Mouse (Mus musculus): ENCODE results near the gene Egfr. TPM values are rescaled to one million over a fixed set of nuclear protein-coding genes. Genes with fewer than 3 reads are reported as not detected.
A peak's percentile ranks its signal among the peaks of the same experiment; 100 is the strongest.

Gene Egfr
- polyA plus RNA-seq, 1 experiment: 4.1 TPM

DNA sequence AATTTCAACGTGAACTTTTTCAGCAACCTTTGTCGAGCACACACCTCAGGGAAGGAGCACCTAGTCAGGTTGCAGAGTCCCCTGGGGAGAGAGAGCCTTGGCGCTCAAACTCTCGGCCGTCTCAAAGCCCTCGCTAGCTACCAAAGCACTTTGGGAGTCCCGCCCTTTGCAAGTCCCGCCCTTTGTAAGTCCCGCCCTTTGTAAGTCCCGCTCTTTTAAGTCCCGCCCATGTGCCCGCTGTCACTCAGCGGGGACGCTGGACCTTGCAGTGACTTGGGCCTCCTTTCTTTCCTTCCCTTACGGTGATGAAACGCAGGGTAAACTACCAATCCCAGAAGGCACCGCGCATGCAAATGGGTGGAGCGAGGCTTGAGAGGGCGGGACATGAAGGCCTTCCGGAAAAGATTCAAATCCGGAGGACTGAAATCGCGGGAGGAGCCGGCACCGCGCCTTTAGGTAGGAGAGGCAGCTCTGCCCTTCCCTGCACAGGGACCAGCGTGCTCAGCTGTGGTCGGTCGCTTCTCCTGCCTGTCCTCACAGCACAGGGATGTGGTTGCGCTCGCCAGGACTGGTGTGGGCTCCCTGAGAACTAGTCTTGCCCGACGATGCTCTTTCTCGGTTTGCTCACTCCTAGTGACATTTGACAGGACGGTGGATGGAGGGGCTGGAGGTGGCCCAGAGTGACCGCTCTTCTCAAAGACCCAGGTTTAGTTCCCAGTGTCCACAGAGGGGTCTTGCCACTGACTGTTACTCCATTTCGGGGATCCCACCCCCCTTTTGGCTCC is 199.2 kb downstream of the Egfr start, which contains the start of gene Fbxo48:
TSS of gene Fbxo48 (plus strand) at position 400 of the 785 bp plus-strand sequence.
- H3ac ChIP-seq (ENCODE audit: control insufficient read depth, insufficient read length): peak within 1 kb of the TSS; percentile 74
- H3K79me2 ChIP-seq (ENCODE audit: control insufficient read depth, insufficient read depth): no peaks in the 10 kb centered on the region
- no peaks in the 10 kb centered on the region for H3K36me3 ChIP-seq (ENCODE audit: control insufficient read depth, insufficient read depth)
- no peaks in the 10 kb centered on the region for H3K27me3 ChIP-seq (ENCODE audit: control insufficient read depth, insufficient read depth, insufficient read length)
- peak within 1 kb of the TSS; percentile 73 for H3K4me2 ChIP-seq (ENCODE audit: low read depth)
- H3K4me3 ChIP-seq: peak within 1 kb of the TSS; percentile 54
- no peak for TF ChIP-seq MYOG (IDR thresholded peaks at IDR 0.05; ENCODE audit: control insufficient read depth in 1 of 3, insufficient read depth in 1 of 3, insufficient read length in 2 of 3, low read depth in 2 of 3)
- peak; percentile 90 for TF ChIP-seq E2F4 (IDR thresholded peaks at IDR 0.05; ENCODE audit: insufficient read depth)
- no peak for TF ChIP-seq MAX (IDR thresholded peaks at IDR 0.05; ENCODE audit: low read depth)
- peak; percentile 55 for TF ChIP-seq SRF (IDR thresholded peaks at IDR 0.05; ENCODE audit: control insufficient read depth, insufficient read length, low read depth)
- peak; percentile 90 for TF ChIP-seq POLR2A (IDR thresholded peaks at IDR 0.05; ENCODE audit: insufficient read length, low read depth)
- 0 out of 2 replicates have a peak, but pooled peaks have one; percentile 16 for TF ChIP-seq CEBPB (IDR thresholded peaks at IDR 0.05; ENCODE audit: insufficient read depth, poor library complexity, severe bottlenecking)
- TF ChIP-seq POLR2AphosphoS2 (IDR thresholded peaks at IDR 0.05; ENCODE audit: insufficient read length, low read depth): peak; percentile 90

DNA sequence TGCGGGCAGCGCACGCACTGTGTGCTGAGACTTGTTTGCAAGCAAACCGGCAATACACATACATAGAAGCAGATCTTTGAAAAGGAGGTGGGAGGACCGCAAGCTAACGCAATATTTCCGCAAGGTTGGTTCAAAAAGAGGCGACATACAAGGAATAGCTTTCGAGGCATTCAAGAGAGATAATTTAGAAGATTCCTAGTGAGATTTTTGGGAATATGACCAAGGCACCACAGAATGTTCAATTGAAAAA is 199.7 kb downstream of the Egfr start:
- TF ChIP-seq POLR2AphosphoS2 (IDR thresholded peaks at IDR 0.05; ENCODE audit: insufficient read length, low read depth): no peak
- TF ChIP-seq POLR2A (IDR thresholded peaks at IDR 0.05; ENCODE audit: insufficient read length, low read depth): no peak
- no peak for TF ChIP-seq MYOG (IDR thresholded peaks at IDR 0.05; ENCODE audit: control insufficient read depth in 1 of 3, insufficient read depth in 1 of 3, insufficient read length in 2 of 3, low read depth in 2 of 3)
- no peak for TF ChIP-seq MYOD1 (IDR thresholded peaks at IDR 0.05; ENCODE audit: control insufficient read depth in 1 of 3, insufficient read length in 2 of 3, low read depth in 2 of 3)
- TF ChIP-seq E2F4 (IDR thresholded peaks at IDR 0.05; ENCODE audit: insufficient read depth): no peak
- no peak for TF ChIP-seq TCF3 (IDR thresholded peaks at IDR 0.05; ENCODE audit: insufficient read length, low read depth)
- no peak for TF ChIP-seq SRF (IDR thresholded peaks at IDR 0.05; ENCODE audit: control insufficient read depth, insufficient read length, low read depth)
- TF ChIP-seq CEBPB (IDR thresholded peaks at IDR 0.05; ENCODE audit: insufficient read depth, poor library complexity, severe bottlenecking): no peak
- no peak for TF ChIP-seq REST (IDR thresholded peaks at IDR 0.05; ENCODE audit: insufficient read depth, insufficient read length)
- no peaks in the 10 kb centered on the region for H3K79me2 ChIP-seq (ENCODE audit: control insufficient read depth, insufficient read depth)

DNA sequence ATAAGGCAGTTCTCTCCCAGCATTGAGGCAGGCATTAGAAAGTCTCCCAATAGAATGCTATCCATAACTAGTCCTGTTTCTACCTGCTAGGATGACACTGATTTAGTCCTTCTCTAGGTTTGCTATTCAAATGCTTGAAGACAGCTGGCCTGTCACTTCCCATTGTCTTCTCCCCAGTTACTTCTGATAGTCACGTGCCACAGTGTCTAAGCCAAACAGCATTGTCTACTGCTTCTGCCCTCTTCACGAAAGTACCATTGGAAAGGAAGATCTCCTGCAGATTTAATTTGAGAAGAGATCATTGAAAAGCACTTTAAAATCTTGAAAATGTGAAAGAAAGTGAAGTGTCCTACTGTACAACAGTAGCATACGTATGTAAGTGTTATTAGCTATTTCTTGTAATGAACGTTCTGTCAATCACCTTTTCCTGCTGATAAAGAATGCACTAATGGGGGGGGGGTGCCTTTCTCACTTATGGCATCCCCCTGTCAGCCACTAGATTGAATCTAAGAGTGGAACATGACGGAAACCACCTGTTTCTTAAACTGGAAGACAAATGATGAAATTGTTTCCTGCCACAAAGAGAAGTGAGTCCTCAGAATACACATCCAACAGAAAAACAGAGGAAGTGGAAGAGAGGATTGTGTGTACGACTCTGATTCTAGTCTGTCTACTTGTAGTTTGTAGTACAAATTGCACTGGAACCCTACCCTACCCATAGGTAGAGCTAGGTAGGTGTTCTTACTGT is 204.3 kb downstream of the Egfr start:
- Histone ChIP-seq H3K4me2 (ENCODE audit: low read depth) (no peak overlapping the region), H3K27me3 (ENCODE audit: control insufficient read depth, insufficient read depth, insufficient read length) (no peaks in the 10 kb centered on the region)
- no peak for TF ChIP-seq TCF3 (IDR thresholded peaks at IDR 0.05; ENCODE audit: insufficient read length, low read depth)
- no peak for TF ChIP-seq MYOD1 (IDR thresholded peaks at IDR 0.05; ENCODE audit: control insufficient read depth in 1 of 3, insufficient read length in 2 of 3, low read depth in 2 of 3)
- no peak for TF ChIP-seq TCF12 (IDR thresholded peaks at IDR 0.05; ENCODE audit: insufficient read depth, poor library complexity, severe bottlenecking)
- no peak for TF ChIP-seq MAX (IDR thresholded peaks at IDR 0.05; ENCODE audit: low read depth)
- TF ChIP-seq SRF (IDR thresholded peaks at IDR 0.05; ENCODE audit: control insufficient read depth, insufficient read length, low read depth): no peak
- TF ChIP-seq USF1 (IDR thresholded peaks at IDR 0.05; ENCODE audit: low read depth): no peak
- no peak for TF ChIP-seq REST (IDR thresholded peaks at IDR 0.05; ENCODE audit: insufficient read depth, insufficient read length)
- TF ChIP-seq MYOG (IDR thresholded peaks at IDR 0.05; ENCODE audit: control insufficient read depth in 1 of 3, insufficient read depth in 1 of 3, insufficient read length in 2 of 3, low read depth in 2 of 3): no peak
- no peak for TF ChIP-seq POLR2AphosphoS2 (IDR thresholded peaks at IDR 0.05; ENCODE audit: insufficient read length, low read depth)
- TF ChIP-seq POLR2A (IDR thresholded peaks at IDR 0.05; ENCODE audit: insufficient read length, low read depth): no peak

More for the DNA sequence above, 199.7 kb downstream of the Egfr start:
- peak overlapping the region; percentile 74 for H3ac ChIP-seq (ENCODE audit: control insufficient read depth, insufficient read length)
- peak overlapping the region; percentile 54 for H3K4me3 ChIP-seq
- H3K36me3 ChIP-seq (ENCODE audit: control insufficient read depth, insufficient read depth): no peaks in the 10 kb centered on the region
- H3K4me2 ChIP-seq (ENCODE audit: low read depth): peak overlapping the region; percentile 66
- no peaks in the 10 kb centered on the region for H3K27me3 ChIP-seq (ENCODE audit: control insufficient read depth, insufficient read depth, insufficient read length)

DNA sequence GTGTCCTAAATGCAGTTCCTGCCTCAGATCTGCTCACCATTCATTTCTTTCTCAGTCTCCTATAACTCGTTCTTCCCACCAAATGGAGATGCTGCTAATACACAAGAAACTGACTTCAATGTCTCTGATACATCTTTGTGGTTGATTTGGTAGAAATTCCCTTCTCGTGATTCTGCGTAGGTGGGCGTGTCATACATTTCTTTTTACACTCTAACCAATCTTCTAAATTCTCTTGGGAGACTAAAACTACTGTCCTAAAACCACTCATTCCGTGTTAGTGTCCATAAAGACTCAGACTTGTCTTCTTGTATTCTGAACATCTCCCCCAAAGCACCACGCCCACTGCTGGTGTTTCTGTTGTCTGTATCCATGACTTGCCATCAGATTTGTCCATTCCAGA is 205.0 kb downstream of the Egfr start:
- TF ChIP-seq MAX (IDR thresholded peaks at IDR 0.05; ENCODE audit: low read depth): no peak
- no peak for TF ChIP-seq USF1 (IDR thresholded peaks at IDR 0.05; ENCODE audit: low read depth)
- TF ChIP-seq SRF (IDR thresholded peaks at IDR 0.05; ENCODE audit: control insufficient read depth, insufficient read length, low read depth): no peak
- TF ChIP-seq TCF12 (IDR thresholded peaks at IDR 0.05; ENCODE audit: insufficient read depth, poor library complexity, severe bottlenecking): no peak
- TF ChIP-seq POLR2AphosphoS2 (IDR thresholded peaks at IDR 0.05; ENCODE audit: insufficient read length, low read depth): no peak
- TF ChIP-seq E2F4 (IDR thresholded peaks at IDR 0.05; ENCODE audit: insufficient read depth): no peak
- no peak for TF ChIP-seq MYOG (IDR thresholded peaks at IDR 0.05; ENCODE audit: control insufficient read depth in 1 of 3, insufficient read depth in 1 of 3, insufficient read length in 2 of 3, low read depth in 2 of 3)
- no peak for TF ChIP-seq TCF3 (IDR thresholded peaks at IDR 0.05; ENCODE audit: insufficient read length, low read depth)
- TF ChIP-seq MYOD1 (IDR thresholded peaks at IDR 0.05; ENCODE audit: control insufficient read depth in 1 of 3, insufficient read length in 2 of 3, low read depth in 2 of 3): no peak
- no peak for TF ChIP-seq REST (IDR thresholded peaks at IDR 0.05; ENCODE audit: insufficient read depth, insufficient read length)
- TF ChIP-seq POLR2A (IDR thresholded peaks at IDR 0.05; ENCODE audit: insufficient read length, low read depth): no peak
- H3K79me2 ChIP-seq (ENCODE audit: control insufficient read depth, insufficient read depth): no peaks in the 10 kb centered on the region
- H3K4me3 ChIP-seq: no peak overlapping the region
- H3K27me3 ChIP-seq (ENCODE audit: control insufficient read depth, insufficient read depth, insufficient read length): no peaks in the 10 kb centered on the region
- H3K4me2 ChIP-seq (ENCODE audit: low read depth): no peak overlapping the region
- H3ac ChIP-seq (ENCODE audit: control insufficient read depth, insufficient read length): no peak overlapping the region
- no peaks in the 10 kb centered on the region for H3K36me3 ChIP-seq (ENCODE audit: control insufficient read depth, insufficient read depth)

More for the DNA sequence above, 204.3 kb downstream of the Egfr start:
- no peak overlapping the region for H3K4me3 ChIP-seq
- H3K79me2 ChIP-seq (ENCODE audit: control insufficient read depth, insufficient read depth): no peaks in the 10 kb centered on the region
- no peak overlapping the region for H3ac ChIP-seq (ENCODE audit: control insufficient read depth, insufficient read length)
- H3K36me3 ChIP-seq (ENCODE audit: control insufficient read depth, insufficient read depth): no peaks in the 10 kb centered on the region

All from myocyte (in vitro differentiated cells).